Mouse (Mus musculus) bone marrow, adult 2 months (tissue): ENCODE results near the gene Defa32.
"Not testable (repeated sequence)": the region's sequence is repeated elsewhere in the genome, so short reads cannot be mapped to it uniquely, and the experiment has no call there.

Experiments used
- CTCF ChIP-seq: fragments of 200-500 bp; IDR thresholded peaks from 2 replicates; pipeline ENCODE4 v1.5.1; 2011; ENCODE audit warnings: low read length, control low read depth; ENCODE audit not compliant: control insufficient read depth, insufficient read depth
- POLR2A ChIP-seq: fragments of 200-500 bp; IDR thresholded peaks from 2 replicates; pipeline ENCODE4 v1.6.1; 2011; ENCODE audit warnings: low read depth, mild to moderate bottlenecking, control low read depth, low read length, borderline replicate concordance; ENCODE audit not compliant: control insufficient read depth

DNA sequence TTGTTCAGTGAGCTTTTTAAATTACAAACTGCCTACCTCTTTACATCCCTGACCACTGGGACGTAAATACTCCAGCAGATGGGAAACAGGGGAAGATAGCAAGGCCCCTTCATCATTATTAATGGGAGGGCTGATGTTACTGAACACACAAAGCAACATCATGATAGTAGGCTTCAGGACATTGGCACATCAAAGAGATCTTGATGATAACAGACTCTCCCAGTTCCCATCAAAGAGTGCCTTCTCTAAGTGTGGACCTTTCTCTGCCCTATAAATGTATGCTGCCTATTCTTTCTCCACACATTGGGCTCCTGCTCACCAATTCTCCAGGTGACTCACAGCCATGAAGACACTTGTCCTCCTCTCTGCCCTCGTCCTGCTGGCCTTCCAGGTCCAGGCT, at the start of gene Defa32:
- not testable (repeated sequence) for TF ChIP-seq CTCF, POLR2A
